Mouse (Mus musculus) myocyte (in vitro differentiated cells): ENCODE measurements around the gene Plcb4.

ENCODE experiments used
- MYOG ChIP-seq, 3 experiments: IDR thresholded peaks; one replicate each; pipeline ENCODE4 v1.6.1; 2011; ENCODE audit warnings: control low read depth in 2 of 3, low read depth in 2 of 3, mild to moderate bottlenecking in 2 of 3; ENCODE audit not compliant: insufficient read length in 2 of 3, control insufficient read depth in 1 of 3, insufficient read depth in 1 of 3
- POLR2A ChIP-seq: IDR thresholded peaks from one replicate; pipeline ENCODE4 v1.6.1; 2011; ENCODE audit warnings: low read depth, mild to moderate bottlenecking, control low read depth, moderate library complexity; ENCODE audit not compliant: insufficient read length
- REST ChIP-seq: IDR thresholded peaks from one replicate; pipeline ENCODE4 v1.6.1; 2011; ENCODE audit warnings: mild to moderate bottlenecking, control low read depth, moderate library complexity; ENCODE audit not compliant: insufficient read depth, insufficient read length
- TCF12 ChIP-seq: IDR thresholded peaks from one replicate; pipeline ENCODE4 v1.6.1; 2011; ENCODE audit warnings: mild to moderate bottlenecking, control low read depth; ENCODE audit not compliant: poor library complexity, insufficient read depth, severe bottlenecking
- USF1 ChIP-seq: IDR thresholded peaks from one replicate; pipeline ENCODE4 v1.6.1; 2011; ENCODE audit warnings: low read depth, mild to moderate bottlenecking, control low read depth, moderate library complexity

GRCm38 (mm10) chr2:135759499-135760095 lies 100.8 kb downstream of the Plcb4 start:
- TF ChIP-seq USF1: no peak
- no peak for TF ChIP-seq REST
- no peak for TF ChIP-seq POLR2A
- no peak for TF ChIP-seq TCF12
- TF ChIP-seq MYOG (IDR thresholded peaks at IDR 0.05; ENCODE audit: control insufficient read depth in 1 of 3, insufficient read depth in 1 of 3, insufficient read length in 2 of 3, low read depth in 2 of 3): no peak
